Mouse (Mus musculus) forebrain, embryonic 14.5 days (tissue): ENCODE results near the gene Atp8b5. TPM values are rescaled to one million over a fixed set of nuclear protein-coding genes. Genes with fewer than 3 reads are reported as not detected.

Experiments
- ATAC-seq: fragments of 200-750 bp; cut with Nextera tagmentation; 2 replicates; pipeline ENCODE4 v1.8.0; 2017; ENCODE audit warnings: mild to moderate bottlenecking, moderate library complexity
- DNase-seq: peaks from one replicate; pipeline ENCODE4 v3.0.0-alpha.2; 2015; ENCODE audit warnings: low spot score
- H3K27ac ChIP-seq: fragments of 300-500 bp; sonication (generic); 2 replicates; pipeline ENCODE4 v1.5.1; 2014; ENCODE audit warnings: low read depth, mild to moderate bottlenecking, control low read depth, low read length, moderate library complexity
- H3K27me3 ChIP-seq: fragments of 300-500 bp; sonication (generic); replicated peaks from 2 replicates; pipeline ENCODE4 v1.6.1; 2014; ENCODE audit warnings: low read length, control low read depth, mixed read lengths; ENCODE audit not compliant: control insufficient read depth, insufficient read depth
- H3K36me3 ChIP-seq: fragments of 300-500 bp; sonication (generic); 2 replicates; pipeline ENCODE4 v1.6.1; 2014; ENCODE audit warnings: low read length, control low read depth; ENCODE audit not compliant: control insufficient read depth, insufficient read depth
- H3K4me1 ChIP-seq: fragments of 300-500 bp; sonication (generic); 2 replicates; pipeline ENCODE4 v1.6.1; 2014; ENCODE audit warnings: antibody characterized with exemption, low read length, control low read depth; ENCODE audit not compliant: control insufficient read depth, insufficient read depth
- H3K4me2 ChIP-seq: fragments of 300-500 bp; sonication (generic); 2 replicates; pipeline ENCODE4 v1.6.1; 2014; ENCODE audit warnings: mild to moderate bottlenecking, control low read depth, low read length
- H3K4me3 ChIP-seq: fragments of 300-500 bp; sonication (generic); 2 replicates; pipeline ENCODE4 v1.5.1; 2014; ENCODE audit warnings: low read depth, low read length, control low read depth
- H3K9ac ChIP-seq: fragments of 300-500 bp; sonication (generic); 2 replicates; pipeline ENCODE4 v1.6.1; 2014; ENCODE audit warnings: mild to moderate bottlenecking, low read length, control low read depth, moderate library complexity
- H3K9me3 ChIP-seq: fragments of 300-500 bp; sonication (generic); replicated peaks from 2 replicates; pipeline ENCODE4 v1.6.1; 2016; ENCODE audit warnings: low read length, control low read depth, mixed read lengths; ENCODE audit not compliant: control insufficient read depth
- WGBS: fragments of 180-500 bp; shearing (Covaris S2); extraction: QIAGEN DNeasy Blood & Tissue Kit; methylation state at CpG from one replicate; pipeline ENCODE4 v1.1.7; 2014; 5-methylcytosine and 5-hydroxymethylcytosine counted together
- polyA plus RNA-seq: library from polyadenylated mRNA; unstranded; fragments of >200 nt; fragmentation: Nextera tagmentation; extraction: Ambion mirVana; gene quantifications from 2 replicates; pipeline ENCODE4 v1.2.1, GENCODE M21; 2014

Atp8b5 gene
- polyA plus RNA-seq, 1 experiment from 2014 or later = 0.79 TPM

- Histone ChIP-seq H3K4me3 (no peak overlapping the region), H3K27me3 (no peaks in the 10 kb centered on the region), H3K4me1 (no peaks in the 10 kb centered on the region), H3K27ac (no peak overlapping the region), H3K9me3 (no peaks in the 10 kb centered on the region), H3K4me2 (no peak overlapping the region), H3K36me3 (peaks cover 56% of the 10 kb centered on the region), H3K9ac (no peak overlapping the region)
- ATAC-seq = no peak
- 93% methylated on average over 16 of the region's 16 CpGs for whole genome bisulfite sequencing
- no peak for DNase-seq
Measured at GRCm38 (mm10) chr4:43417269-43418062, 150.5 kb downstream of the Atp8b5 start.

- H3K4me3 ChIP-seq = no peak overlapping the region
- H3K36me3 ChIP-seq = peaks cover 66% of the 10 kb centered on the region
- no peak overlapping the region for H3K4me2 ChIP-seq
- peak overlapping the region; percentile 8; the same call in 1 of the 2 replicates for H3K9ac ChIP-seq
- H3K4me1 ChIP-seq = no peaks in the 10 kb centered on the region
- ATAC-seq = no peak
- 0 out of 2 replicates have a peak, but pooled peaks cover 2% of the 10 kb centered on the region for H3K27me3 ChIP-seq
- H3K9me3 ChIP-seq = no peaks in the 10 kb centered on the region
- H3K27ac ChIP-seq = no peak overlapping the region
- 75% methylated on average over 4 of the region's 4 CpGs for WGBS
- DNase-seq = no peak
Measured at GRCm38 (mm10) chr4:43418450-43418849, 151.5 kb downstream of the Atp8b5 start.

GRCm38 (mm10) chr4:43418973-43419656 is 152.2 kb downstream of the Atp8b5 start:
- H3K4me1 ChIP-seq = no peaks in the 10 kb centered on the region
- peaks cover 72% of the 10 kb centered on the region for H3K36me3 ChIP-seq
- 0 out of 2 replicates have a peak, but pooled peaks cover 6% of the 10 kb centered on the region for H3K27me3 ChIP-seq
- H3K4me2 ChIP-seq = no peak overlapping the region
- H3K9ac ChIP-seq = no peak overlapping the region
- DNase-seq = no peak
- 65% methylated on average over 15 of the region's 15 CpGs for WGBS
- no peaks in the 10 kb centered on the region for H3K9me3 ChIP-seq
- no peak overlapping the region for H3K27ac ChIP-seq
- H3K4me3 ChIP-seq = no peak overlapping the region
- no peak for ATAC-seq

- Histone ChIP-seq H3K9me3 (no peaks in the 10 kb centered on the region), H3K4me1 (no peaks in the 10 kb centered on the region), H3K4me3 (no peak overlapping the region), H3K4me2 (no peak overlapping the region), H3K9ac (no peak overlapping the region), H3K27me3 (0 out of 2 replicates have a peak, but pooled peaks cover 11% of the 10 kb centered on the region), H3K27ac (no peak overlapping the region), H3K36me3 (peaks cover 72% of the 10 kb centered on the region)
- ATAC-seq (no peak), DNase-seq (no peak)
- WGBS = 72% methylated on average over 9 of the region's 9 CpGs
Measured at GRCm38 (mm10) chr4:43419801-43420281, 152.9 kb downstream of the Atp8b5 start.

- H3K9ac ChIP-seq = no peak overlapping the region
- H3K27ac ChIP-seq = no peak overlapping the region
- DNase-seq = peak; percentile 93
- no peak overlapping the region for H3K4me2 ChIP-seq
- H3K27me3 ChIP-seq = peaks cover 15% of the 10 kb centered on the region
- WGBS = 5% methylated on average over 6 of the region's 6 CpGs
- H3K36me3 ChIP-seq = peaks cover 72% of the 10 kb centered on the region
- H3K4me3 ChIP-seq = no peak overlapping the region
- ATAC-seq = peak; percentile 46
- no peaks in the 10 kb centered on the region for H3K9me3 ChIP-seq
- H3K4me1 ChIP-seq = no peaks in the 10 kb centered on the region
Measured at GRCm38 (mm10) chr4:43420305-43420704, 153.3 kb downstream of the Atp8b5 start.

- ATAC-seq = no peak
- H3K4me3 ChIP-seq = no peak overlapping the region
Measured at GRCm38 (mm10) chr4:43421632-43422240, 154.8 kb downstream of the Atp8b5 start.

More at GRCm38 (mm10) chr4:43421632-43422240, 154.8 kb downstream of the Atp8b5 start:
- H3K4me2 ChIP-seq = no peak overlapping the region
- peaks cover 28% of the 10 kb centered on the region for H3K27me3 ChIP-seq
- H3K9me3 ChIP-seq = no peaks in the 10 kb centered on the region
- WGBS = 81% methylated on average over 28 of the region's 28 CpGs
- no peaks in the 10 kb centered on the region for H3K4me1 ChIP-seq
- peaks cover 72% of the 10 kb centered on the region for H3K36me3 ChIP-seq
- H3K27ac ChIP-seq = no peak overlapping the region
- H3K9ac ChIP-seq = no peak overlapping the region; the same call in 1 of the 2 replicates
- no peak for DNase-seq

Other genes with a start within 250 kb of the Atp8b5 start
- 18.1 and 18.2 TPM in 2 replicates for gene Pigo, start 241.3 kb upstream of the Atp8b5 start, polyA plus RNA-seq
- gene Stoml2, start 235.4 kb upstream of the Atp8b5 start, polyA plus RNA-seq = 302 and 334 TPM in 2 replicates
- 19.3 and 26.7 TPM in 2 replicates for gene Fam214b, start 220.9 kb upstream of the Atp8b5 start, polyA plus RNA-seq
- gene Unc13b, start 208.2 kb upstream of the Atp8b5 start, polyA plus RNA-seq = 8.1 and 12.3 TPM in 2 replicates
- gene Rusc2, start 114.8 kb downstream of the Atp8b5 start, polyA plus RNA-seq = 47.8 and 58.4 TPM in 2 replicates
- 0.29 and 0.73 TPM in 2 replicates for gene Fam166b, start 162.0 kb downstream of the Atp8b5 start, polyA plus RNA-seq
- 10.2 and 12.1 TPM in 2 replicates for gene Tesk1, start 174.8 kb downstream of the Atp8b5 start, polyA plus RNA-seq
- gene Cd72, start 187.5 kb downstream of the Atp8b5 start, polyA plus RNA-seq = 6.7 and 8.8 TPM in 2 replicates
- not detected in 2 replicates for gene Sit1, start 216.6 kb downstream of the Atp8b5 start, polyA plus RNA-seq
- 68.7 and 69.1 TPM in 2 replicates for gene Ccdc107, start 225.7 kb downstream of the Atp8b5 start, polyA plus RNA-seq
- gene Arhgef39, start 232.5 kb downstream of the Atp8b5 start, polyA plus RNA-seq = 14.0 and 15.9 TPM in 2 replicates
- gene Car9, start 239.8 kb downstream of the Atp8b5 start, polyA plus RNA-seq = 0.22 TPM in 1 of 2 replicates, not detected in the other